7 mouse cellular contexts compared by ENCODE assay signal in the genomic region with DNA sequence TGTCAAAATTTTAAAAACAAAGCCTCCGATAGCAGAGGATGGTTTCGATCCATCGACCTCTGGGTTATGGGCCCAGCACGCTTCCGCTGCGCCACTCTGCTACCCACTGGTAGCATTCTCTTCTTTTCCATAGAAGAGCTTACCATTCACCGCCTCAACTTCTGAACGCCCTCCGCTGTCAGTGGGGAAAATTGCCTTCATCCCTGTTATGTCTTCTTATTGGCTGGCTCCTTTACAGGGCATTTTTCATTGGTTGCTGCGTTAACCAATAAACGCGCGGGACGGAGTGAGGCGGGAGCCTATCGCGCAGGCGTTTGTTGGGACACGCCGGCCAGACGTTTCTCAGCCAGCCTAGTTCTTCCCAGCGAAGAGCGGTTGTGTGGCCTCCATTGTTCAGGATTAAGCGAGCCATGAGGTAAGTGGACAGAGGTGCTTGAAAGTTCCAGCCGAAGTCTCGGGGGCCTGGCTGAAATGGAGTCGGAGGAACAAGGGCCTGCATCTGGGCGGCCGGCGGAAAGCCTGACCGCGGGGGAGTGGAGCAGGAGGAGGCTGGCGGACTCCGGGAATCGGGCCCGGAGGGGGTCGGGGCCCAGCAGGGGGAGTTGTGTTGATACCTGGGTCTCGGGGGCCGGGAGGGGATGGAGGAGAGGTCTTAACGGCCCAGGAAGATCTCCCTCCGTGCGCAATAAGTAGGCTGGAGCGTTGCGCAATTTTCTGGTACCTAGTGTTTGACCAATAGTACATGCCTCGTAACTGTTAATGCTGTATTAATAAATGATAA. TPM values are rescaled to one million over a fixed set of nuclear protein-coding genes. Genes with fewer than 3 reads are reported as not detected.
DNase-seq lines count a peak whose midpoint lies in the region; ATAC-seq lines count a peak whose summit lies in the region.

A gene (plus strand): TSS at position 296 of the 781 bp plus-strand sequence.

- ATAC-seq in embryonic facial prominence, embryonic 12.5 days (ENCODE audit: insufficient number of reproducible peaks, insufficient read depth, low FRiP score, low TSS enrichment): peak; percentile 99
- ATAC-seq in limb, embryonic 11.5 days (ENCODE audit: insufficient number of reproducible peaks, low FRiP score, low TSS enrichment, low read depth): peak; percentile 99
- peak; percentile 99 for ATAC-seq in midbrain, embryonic 14.5 days (ENCODE audit: low FRiP score, low TSS enrichment)

- peak within 1 kb of the TSS; percentile 95 for H3K27ac ChIP-seq in embryonic facial prominence, embryonic 12.5 days
- peak within 1 kb of the TSS; percentile 73; the same call in 1 of the 2 replicates for H3K27ac ChIP-seq in limb, embryonic 11.5 days (replicated peaks; ENCODE audit: low read depth, low read length)
- peak within 1 kb of the TSS; percentile 96 for H3K27ac ChIP-seq in midbrain, embryonic 14.5 days (replicated peaks; ENCODE audit: low read depth, low read length)

- peak within 1 kb of the TSS; percentile 85 for H3K9ac ChIP-seq in embryonic facial prominence, embryonic 12.5 days
- H3K9ac ChIP-seq in limb, embryonic 11.5 days (ENCODE audit: low read length): peak within 1 kb of the TSS; percentile 94
- H3K9ac ChIP-seq in midbrain, embryonic 14.5 days (replicated peaks; ENCODE audit: low read length): peak within 1 kb of the TSS; percentile 97

- H3K4me1 ChIP-seq in embryonic facial prominence, embryonic 12.5 days: 0 out of 2 replicates have a peak, but pooled peaks cover 6% of the 10 kb centered on the region
- H3K4me1 ChIP-seq in limb, embryonic 11.5 days (ENCODE audit: control insufficient read depth, insufficient read depth, low read length): no peaks in the 10 kb centered on the region
- H3K4me1 ChIP-seq in midbrain, embryonic 14.5 days (ENCODE audit: control insufficient read depth, insufficient read depth, low read length): peaks cover 10% of the 10 kb centered on the region

- under 1% methylated on average over 45 of the region's 45 CpGs for WGBS in embryonic facial prominence, embryonic 12.5 days
- under 1% methylated on average over 45 of the region's 45 CpGs for WGBS in limb, embryonic 11.5 days
- WGBS in midbrain, embryonic 14.5 days: under 1% methylated on average over 45 of the region's 45 CpGs

- no peaks in the 10 kb centered on the region for H3K9me3 ChIP-seq in embryonic facial prominence, embryonic 12.5 days
- H3K9me3 ChIP-seq in limb, embryonic 11.5 days (ENCODE audit: control insufficient read depth, low read length): no peaks in the 10 kb centered on the region
- H3K9me3 ChIP-seq in midbrain, embryonic 14.5 days (ENCODE audit: control insufficient read depth, low read length): no peaks in the 10 kb centered on the region

- H3K4me2 ChIP-seq in embryonic facial prominence, embryonic 12.5 days (replicated peaks): peak within 1 kb of the TSS; percentile 75
- peak within 1 kb of the TSS; percentile 52 for H3K4me2 ChIP-seq in limb, embryonic 11.5 days (ENCODE audit: low read depth, severe bottlenecking)
- peak within 1 kb of the TSS; percentile 70 for H3K4me2 ChIP-seq in midbrain, embryonic 14.5 days (ENCODE audit: low read length)

- no peaks in the 10 kb centered on the region for H3K27me3 ChIP-seq in embryonic facial prominence, embryonic 12.5 days
- no peaks in the 10 kb centered on the region for H3K27me3 ChIP-seq in limb, embryonic 11.5 days (ENCODE audit: control insufficient read depth, insufficient read depth, low read length)
- no peaks in the 10 kb centered on the region for H3K27me3 ChIP-seq in midbrain, embryonic 14.5 days (ENCODE audit: control insufficient read depth, insufficient read depth, low read length)

- H3K4me3 ChIP-seq in embryonic facial prominence, embryonic 12.5 days: peak within 1 kb of the TSS; percentile 79
- H3K4me3 ChIP-seq in limb, embryonic 11.5 days (ENCODE audit: low read depth, low read length): peak within 1 kb of the TSS; percentile 67
- H3K4me3 ChIP-seq in midbrain, embryonic 14.5 days (replicated peaks; ENCODE audit: low read depth, low read length): peak within 1 kb of the TSS; percentile 82

- H3K36me3 ChIP-seq in embryonic facial prominence, embryonic 12.5 days: peaks cover 34% of the 10 kb centered on the region
- H3K36me3 ChIP-seq in limb, embryonic 11.5 days (ENCODE audit: control insufficient read depth, insufficient read depth, low read length): peaks cover 17% of the 10 kb centered on the region
- peaks cover 31% of the 10 kb centered on the region for H3K36me3 ChIP-seq in midbrain, embryonic 14.5 days (ENCODE audit: control insufficient read depth, insufficient read depth, low read length)

- DNase-seq in adrenal gland, postnatal 25 days: peak; percentile 90
- DNase-seq in heart, adult 11 months: peak; percentile 100
- DNase-seq in kidney, adult 18-20 months: peak; percentile 95
- DNase-seq in limb, embryonic 11.5 days (ENCODE audit: low spot score): peak; percentile 97
- DNase-seq in midbrain, embryonic 14.5 days: peak; percentile 99
- peak; percentile 85 for DNase-seq in spleen, adult 18-20 months

RNA-seq across cellular contexts. Expression of the gene that starts here (rescaled TPM):
- 65.6 and 65.7 TPM in 2 replicates for total RNA-seq in adrenal gland, postnatal 25 days (2021)
- polyA plus RNA-seq in embryonic facial prominence, embryonic 12.5 days (2016; fragmentation: Nextera tagmentation; extraction: Ambion mirVana): 301 and 311 TPM in 2 replicates
- polyA plus RNA-seq in limb, embryonic 11.5 days (2014; fragmentation: Nextera tagmentation; extraction: Ambion mirVana): 377 and 385 TPM in 2 replicates
- polyA plus RNA-seq in midbrain, embryonic 14.5 days (2014; fragmentation: Nextera tagmentation; extraction: Ambion mirVana): 271 and 282 TPM in 2 replicates

Comparison
In these comparisons a context has a peak if more than half of its experiments do, and no peak if none do; other contexts are left out.
1. Peak in every context shown above with its lines: DNase-seq, ATAC-seq, H3K4me3 ChIP-seq and H3K27ac ChIP-seq.